Mouse (Mus musculus) heart, postnatal 0 days (tissue): ENCODE data around the gene Urgcp. TPM values are rescaled to one million over a fixed set of nuclear protein-coding genes. Genes with fewer than 3 reads are reported as not detected.
A peak's percentile ranks its signal among the peaks of the same experiment; 100 is the strongest.

Source experiments
- ATAC-seq: fragments of 200-750 bp; cut with Nextera tagmentation; 2 replicates; pipeline ENCODE4 v1.8.0; 2017; ENCODE audit warnings: low read depth, moderate number of reproducible peaks, moderate library complexity; ENCODE audit not compliant: insufficient read depth
- DNase-seq: peaks from one replicate; pipeline ENCODE4 v3.0.0-alpha.2; 2016; ENCODE audit warnings: low spot score
- H3K27ac ChIP-seq: fragments of 300-500 bp; sonication (generic); 2 replicates; pipeline ENCODE4 v1.5.1; 2014; ENCODE audit warnings: low read depth, mild to moderate bottlenecking
- H3K27me3 ChIP-seq: fragments of 300-500 bp; sonication (generic); 2 replicates; pipeline ENCODE4 v1.6.1; 2014; ENCODE audit warnings: low read length, mixed read lengths; ENCODE audit not compliant: control insufficient read depth, insufficient read depth
- H3K36me3 ChIP-seq: fragments of 300-500 bp; sonication (generic); replicated peaks from 2 replicates; pipeline ENCODE4 v1.6.1; 2014; ENCODE audit warnings: low read length, mixed read lengths; ENCODE audit not compliant: control insufficient read depth, insufficient read depth
- H3K4me1 ChIP-seq: fragments of 300-500 bp; sonication (generic); 2 replicates; pipeline ENCODE4 v1.6.1; 2014; ENCODE audit warnings: antibody characterized with exemption; ENCODE audit not compliant: control insufficient read depth, insufficient read depth
- H3K4me2 ChIP-seq: fragments of 300-500 bp; sonication (generic); 2 replicates; pipeline ENCODE4 v1.6.1; 2014; ENCODE audit warnings: low read depth, mild to moderate bottlenecking, low read length, moderate library complexity
- H3K4me3 ChIP-seq: fragments of 300-500 bp; sonication (generic); 2 replicates; pipeline ENCODE4 v1.5.1; 2014; ENCODE audit warnings: low read depth, low read length
- H3K9ac ChIP-seq: fragments of 300-500 bp; sonication (generic); replicated peaks from 2 replicates; pipeline ENCODE4 v1.6.1; 2014; ENCODE audit warnings: low read depth, low read length, mixed read lengths
- H3K9me3 ChIP-seq: fragments of 300-500 bp; sonication (generic); replicated peaks from 2 replicates; pipeline ENCODE4 v1.6.1; 2016; ENCODE audit warnings: low read length; ENCODE audit not compliant: control insufficient read depth
- CTCF ChIP-seq: IDR thresholded peaks from 2 replicates; pipeline ENCODE4 v1.5.1; 2016; ENCODE audit warnings: antibody characterized with exemption, control low read depth, low read depth
- EP300 ChIP-seq: IDR thresholded peaks from 2 replicates; pipeline ENCODE4 v1.6.1; 2016; ENCODE audit warnings: antibody characterized with exemption, low read depth
- WGBS: fragments of 180-500 bp; shearing (Covaris S2); extraction: QIAGEN DNeasy Blood & Tissue Kit; methylation state at CpG from one replicate; pipeline ENCODE4 v1.1.7; 2014; 5-methylcytosine and 5-hydroxymethylcytosine counted together
- polyA plus RNA-seq: library from polyadenylated mRNA; unstranded; fragments of >200 nt; fragmentation: Nextera tagmentation; extraction: Ambion mirVana; gene quantifications from 2 replicates; pipeline ENCODE4 v1.2.1, GENCODE M21; 2015
- total RNA-seq: library from RNA; depleted of rRNA; stranded (reverse); fragments of >200 nt; gene quantifications from 2 replicates; pipeline ENCODE4 v1.2.3, GENCODE M21; 2014; ENCODE audit warnings: low replicate concordance

Gene Urgcp
- total and polyA plus RNA-seq, 2 experiments from 2014 or later: 38.0 to 71.3 TPM

DNA sequence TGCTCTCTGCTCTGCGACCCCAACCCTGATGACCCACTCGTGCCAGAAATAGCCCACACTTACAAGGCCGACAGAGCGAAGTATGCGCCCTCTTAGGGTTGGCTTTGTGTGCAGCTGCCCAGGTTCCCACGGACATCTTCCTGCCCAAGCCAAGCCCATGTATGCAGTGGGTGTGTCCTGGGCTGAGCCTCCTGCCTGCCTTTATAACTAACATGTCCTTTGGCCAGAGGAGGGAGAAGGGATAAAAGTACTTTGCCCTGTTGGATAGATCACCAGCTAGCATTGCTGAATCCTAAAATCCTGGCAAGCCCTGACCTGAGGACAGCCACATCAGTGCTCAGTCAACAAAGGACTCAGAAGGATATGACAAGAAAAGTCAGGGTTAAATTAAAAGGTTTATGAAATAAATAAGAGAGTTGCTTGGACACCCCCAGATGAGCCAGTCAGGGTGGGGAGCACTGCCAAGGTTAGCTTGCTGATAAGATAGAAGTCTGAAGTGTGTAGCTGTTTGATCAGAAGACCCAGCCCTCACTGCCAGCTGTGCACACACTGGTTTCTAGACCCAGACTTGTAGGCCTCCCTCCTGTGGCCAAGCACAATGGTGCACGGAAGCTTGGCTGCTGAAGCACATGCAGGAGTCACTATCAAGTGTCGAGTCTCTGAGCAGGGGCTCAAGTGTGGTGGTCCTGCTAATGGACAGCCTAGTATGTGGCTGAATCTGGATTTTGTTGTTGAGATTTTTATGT, 20.2 kb upstream of the Urgcp start:
- no peaks in the 10 kb centered on the region for H3K27me3 ChIP-seq
- H3K4me2 ChIP-seq: no peak overlapping the region
- WGBS: 34% methylated on average over 8 of the region's 8 CpGs
- no peaks in the 10 kb centered on the region for H3K9me3 ChIP-seq
- ATAC-seq: no peak
- H3K27ac ChIP-seq: no peak overlapping the region
- no peak for DNase-seq
- TF ChIP-seq EP300: no peak
- peak; percentile 45 for TF ChIP-seq CTCF
- H3K36me3 ChIP-seq: peaks cover 13% of the 10 kb centered on the region
- no peak overlapping the region for H3K9ac ChIP-seq
- peaks cover 2% of the 10 kb centered on the region for H3K4me1 ChIP-seq
- H3K4me3 ChIP-seq: no peak overlapping the region

DNA sequence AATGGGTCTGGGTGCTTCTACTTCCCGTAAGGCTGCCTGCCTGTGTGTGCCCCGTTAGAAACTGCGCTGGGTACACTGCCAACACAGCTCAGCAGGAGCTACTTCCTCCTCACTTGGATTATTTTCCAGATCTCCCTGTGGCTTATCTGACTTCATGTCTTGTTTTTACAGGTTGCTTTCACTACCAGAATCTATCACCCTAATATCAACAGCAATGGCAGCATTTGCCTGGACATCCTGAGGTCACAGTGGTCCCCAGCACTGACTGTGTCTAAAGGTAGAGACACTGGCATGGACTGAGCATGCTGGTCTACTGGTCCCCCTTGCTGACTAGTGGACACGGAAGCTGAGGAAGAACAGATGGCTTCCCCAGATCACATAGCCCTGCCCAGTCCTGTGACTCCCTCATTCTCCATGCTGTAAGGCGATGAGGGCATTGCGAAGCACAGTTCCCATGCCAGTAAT, 17.9 kb upstream of the Urgcp start:
- Histone ChIP-seq H3K27me3 (no peaks in the 10 kb centered on the region), H3K9ac (no peak overlapping the region), H3K4me2 (no peak overlapping the region), H3K9me3 (no peaks in the 10 kb centered on the region), H3K4me3 (no peak overlapping the region), H3K4me1 (no peaks in the 10 kb centered on the region), H3K36me3 (peaks cover 13% of the 10 kb centered on the region), H3K27ac (no peak overlapping the region)
- no peak for DNase-seq
- ATAC-seq: no peak
- 80% methylated on average over 6 of the region's 6 CpGs for WGBS
- TF ChIP-seq EP300 (no peak), CTCF (no peak)

DNA sequence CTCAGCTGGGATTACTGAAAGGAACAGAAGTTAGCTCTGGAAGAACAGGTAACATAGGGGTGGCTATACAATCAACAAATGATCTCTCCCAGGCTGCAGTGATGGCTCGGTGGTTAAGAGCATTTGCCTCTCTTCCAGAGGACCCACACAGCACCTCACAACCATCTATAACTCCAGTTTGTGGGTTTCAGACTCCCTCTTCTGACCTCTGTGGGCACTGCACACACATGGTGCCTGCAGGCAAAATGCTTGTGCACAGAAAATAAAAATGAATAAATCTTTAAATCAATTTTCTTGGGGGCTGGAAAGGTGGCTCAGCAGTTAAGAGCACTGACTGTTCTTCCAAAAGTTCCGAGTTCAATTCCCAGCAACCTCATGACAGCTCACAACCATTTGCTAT, 16.3 kb upstream of the Urgcp start:
- Histone ChIP-seq H3K36me3 (peaks cover 13% of the 10 kb centered on the region), H3K4me3 (no peak overlapping the region), H3K9me3 (no peaks in the 10 kb centered on the region), H3K27me3 (no peaks in the 10 kb centered on the region), H3K4me1 (no peaks in the 10 kb centered on the region), H3K4me2 (no peak overlapping the region), H3K9ac (no peak overlapping the region), H3K27ac (no peak overlapping the region)
- DNase-seq: no peak
- no peak for ATAC-seq
- TF ChIP-seq CTCF (peak; percentile 45), EP300 (no peak)
- 83% methylated on average over 2 of the region's 2 CpGs for WGBS

- no peak for ATAC-seq
- Histone ChIP-seq H3K4me2 (no peak overlapping the region), H3K9ac (no peak overlapping the region), H3K4me1 (peaks cover 3% of the 10 kb centered on the region; the same call in 1 of the 2 replicates), H3K9me3 (no peaks in the 10 kb centered on the region), H3K27me3 (no peaks in the 10 kb centered on the region), H3K36me3 (peaks cover 21% of the 10 kb centered on the region), H3K4me3 (no peak overlapping the region), H3K27ac (no peak overlapping the region)
- DNase-seq: no peak
- 53% methylated on average over 6 of the region's 6 CpGs for WGBS
- TF ChIP-seq CTCF (no peak), EP300 (no peak)
Observed at GRCm38 (mm10) chr11:5766019-5766418, 3.8 kb upstream of the Urgcp start.

DNA sequence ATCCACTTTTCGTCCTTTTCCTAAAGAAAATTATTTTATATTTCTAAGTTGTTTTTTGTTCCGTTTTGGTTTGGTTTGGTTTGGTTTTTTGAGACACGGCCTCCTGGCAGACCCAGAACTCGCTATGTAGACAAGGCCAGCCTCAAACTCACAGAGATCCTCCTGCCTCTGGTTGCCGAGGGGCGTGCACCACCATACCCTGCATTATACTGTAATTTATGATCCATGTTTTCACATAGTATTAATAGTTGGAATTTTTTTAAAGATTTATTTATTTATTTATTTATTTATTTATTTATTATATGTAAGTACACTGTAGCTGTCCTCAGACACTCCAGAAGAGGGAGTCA, 432 bp upstream of the Urgcp start:
- TF ChIP-seq CTCF (no peak), EP300 (no peak)
- Histone ChIP-seq H3K27me3 (no peaks in the 10 kb centered on the region), H3K27ac (peak overlapping the region; percentile 94), H3K9me3 (no peaks in the 10 kb centered on the region), H3K36me3 (peaks cover 4% of the 10 kb centered on the region; the same call in 1 of the 2 replicates), H3K9ac (peak overlapping the region; percentile 83; the same call in 1 of the 2 replicates), H3K4me2 (peak overlapping the region; percentile 76), H3K4me3 (peak overlapping the region; percentile 55), H3K4me1 (peaks cover 12% of the 10 kb centered on the region; the same call in 1 of the 2 replicates)
- 12% methylated on average over 6 of the region's 6 CpGs for WGBS
- ATAC-seq: no peak
- DNase-seq: no peak
